Mouse (Mus musculus): ENCODE measurements around the gene Prx. TPM values are rescaled to one million over a fixed set of nuclear protein-coding genes. Genes with fewer than 3 reads are reported as not detected.

Prx gene
- total RNA-seq, 1 experiment from 2014 or later, result 1.8 TPM

DNA sequence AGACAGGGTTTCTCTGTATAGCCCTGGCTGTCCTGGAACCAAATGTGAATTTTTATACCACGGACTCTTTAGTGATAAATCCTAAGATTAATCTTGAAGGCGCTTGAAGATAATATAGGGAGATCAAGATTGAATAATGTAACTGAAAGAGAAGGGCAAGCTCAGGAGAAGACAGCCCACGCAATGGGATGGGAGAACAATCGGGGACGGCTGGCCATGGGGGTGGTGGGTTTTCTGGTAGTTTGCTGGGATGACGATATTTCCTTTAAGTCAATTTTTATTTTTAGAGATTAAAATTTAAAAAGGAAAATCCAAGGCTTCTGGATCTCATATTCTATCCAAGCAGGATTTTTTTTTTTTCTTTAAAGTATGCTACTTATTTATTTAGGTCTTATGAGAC, 43.9 kb downstream of the Prx start:
- no peak for ATAC-seq (replicated peaks; ENCODE audit: low read depth, poor library complexity, severe bottlenecking)

DNA sequence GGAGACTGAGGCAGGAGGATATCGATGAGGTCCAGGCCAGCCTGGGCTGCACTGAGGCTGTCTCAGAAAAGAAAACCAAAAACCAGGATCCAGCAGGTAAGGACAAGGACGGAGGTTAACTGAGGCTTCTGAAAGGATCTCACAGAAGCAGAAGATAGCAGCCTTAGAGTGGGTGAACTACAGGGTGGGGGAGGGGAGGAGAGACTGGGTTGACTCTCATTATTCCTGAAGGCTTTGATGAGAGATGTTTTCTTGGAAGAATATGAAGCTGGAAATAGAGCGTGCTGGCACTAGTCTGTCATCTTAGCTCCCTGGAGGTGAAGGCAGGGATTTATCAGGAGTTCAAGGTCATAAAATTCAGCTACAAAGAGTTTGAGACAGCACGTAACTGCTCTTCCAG, 44.7 kb downstream of the Prx start:
- no peak for ATAC-seq (replicated peaks; ENCODE audit: low read depth, poor library complexity, severe bottlenecking)

DNA sequence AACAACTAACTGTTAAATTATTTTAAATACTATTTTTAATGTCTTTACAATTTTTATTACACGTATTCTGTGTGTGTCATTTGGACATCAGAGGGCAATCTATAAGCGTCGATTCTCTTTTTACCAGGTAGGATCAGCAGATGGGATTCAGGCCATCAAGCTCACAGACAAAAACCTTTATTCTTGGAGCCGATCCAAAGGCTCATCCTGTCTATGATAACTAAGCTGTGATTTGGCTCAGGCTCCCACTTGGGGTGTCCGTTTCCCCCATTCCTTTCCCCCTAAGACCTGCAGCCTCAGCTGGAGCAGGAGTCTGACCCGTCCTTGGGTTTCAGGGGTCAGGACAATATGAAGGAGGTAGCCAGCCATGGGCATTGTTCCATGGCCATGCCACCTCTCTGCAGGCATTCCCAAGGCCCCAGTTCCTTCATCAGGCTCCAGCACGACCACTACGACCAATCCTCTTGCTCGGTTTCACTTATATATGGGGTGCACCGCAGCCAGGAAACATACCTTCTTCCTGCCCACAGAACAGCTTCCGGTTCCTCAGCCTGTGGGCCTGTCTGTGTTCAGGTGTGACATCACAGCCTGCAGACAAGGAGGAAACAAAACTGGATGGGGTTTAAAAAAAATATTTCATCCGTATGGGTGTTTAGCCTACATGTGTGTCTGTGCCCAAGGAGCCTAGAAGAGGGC, 45.7 kb downstream of the Prx start:
- ATAC-seq (replicated peaks; ENCODE audit: low read depth, poor library complexity, severe bottlenecking), result peak; percentile 59

DNA sequence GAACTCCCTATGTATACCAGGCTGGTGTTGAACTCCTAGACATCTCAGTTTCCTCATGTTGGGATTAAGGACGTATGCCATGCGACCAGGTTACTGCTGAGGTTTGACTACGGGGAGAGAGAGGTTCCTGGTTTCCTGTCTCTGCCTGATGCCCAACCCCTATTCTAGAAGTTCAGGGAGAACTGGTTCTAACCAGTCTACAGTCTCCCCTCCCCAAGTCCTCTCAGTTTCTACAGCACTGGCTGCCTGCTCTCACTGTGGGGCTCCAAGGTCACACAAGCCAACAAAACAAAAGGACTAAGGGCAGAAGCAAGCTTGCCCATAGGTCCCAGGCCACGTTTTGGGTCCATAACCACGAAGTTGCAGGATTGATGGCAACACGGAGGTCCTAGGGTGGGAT, 50.5 kb downstream of the Prx start:
- ATAC-seq (replicated peaks; ENCODE audit: low read depth, poor library complexity, severe bottlenecking), result no peak

DNA sequence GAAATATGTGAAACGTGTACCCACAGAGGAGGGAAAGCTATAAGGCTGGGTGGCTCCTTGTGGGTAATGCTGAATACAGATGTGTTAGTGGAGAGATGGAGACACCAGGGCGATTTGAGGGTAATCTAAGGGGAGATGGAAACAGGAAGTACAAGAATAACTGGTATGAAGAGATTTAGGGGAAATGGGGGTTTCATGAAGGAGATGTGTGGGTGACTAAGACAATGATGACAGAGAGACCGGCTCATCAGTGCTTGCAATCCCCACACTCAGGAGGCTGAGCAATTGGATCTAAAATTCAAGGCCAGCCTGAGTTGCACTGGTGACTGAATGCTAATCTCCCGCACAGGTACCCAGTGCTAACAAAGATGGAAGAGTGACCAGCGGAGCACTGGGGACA, 52.9 kb downstream of the Prx start:
- ATAC-seq (replicated peaks; ENCODE audit: low read depth, poor library complexity, severe bottlenecking), result peak; percentile 24; the same call in 1 of the 2 replicates

DNA sequence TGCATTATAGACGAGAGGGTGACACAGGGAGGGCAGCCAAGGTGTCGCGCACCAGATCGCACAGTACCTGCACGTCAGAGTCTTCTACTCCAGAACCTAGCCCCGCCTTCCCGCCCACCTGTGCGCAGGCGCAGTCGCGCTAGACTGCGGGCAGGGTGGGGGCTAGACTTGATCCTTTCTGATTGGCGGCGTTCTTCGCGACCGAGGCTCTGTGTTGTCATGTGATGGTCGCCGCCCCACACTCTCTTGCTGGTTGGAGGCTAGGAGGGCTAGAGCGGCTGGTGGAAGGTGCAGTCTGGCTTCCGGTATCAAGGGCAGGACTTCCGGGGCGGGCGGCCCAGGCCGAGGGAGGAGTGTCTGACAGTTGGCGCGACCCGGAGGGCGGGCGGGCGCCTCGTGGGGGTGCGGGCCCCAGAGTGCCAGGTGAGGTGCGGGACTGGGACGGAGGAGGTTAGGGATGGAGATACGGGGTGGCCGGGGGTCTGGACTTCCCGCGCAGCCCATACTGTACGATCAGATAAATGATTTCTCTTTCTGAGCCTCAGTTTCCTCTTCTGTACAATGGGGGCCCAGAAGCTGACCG, 53.9 kb downstream of the Prx start, which contains the start of the genes Pld3 and 2310022A10Rik:
TSS of gene Pld3 (minus strand) at position 288 of the 583 bp plus-strand sequence.
TSS of gene 2310022A10Rik (plus strand) at position 303 of the 583 bp plus-strand sequence.
- ATAC-seq (replicated peaks; ENCODE audit: low read depth, poor library complexity, severe bottlenecking), result peak; percentile 99

DNA sequence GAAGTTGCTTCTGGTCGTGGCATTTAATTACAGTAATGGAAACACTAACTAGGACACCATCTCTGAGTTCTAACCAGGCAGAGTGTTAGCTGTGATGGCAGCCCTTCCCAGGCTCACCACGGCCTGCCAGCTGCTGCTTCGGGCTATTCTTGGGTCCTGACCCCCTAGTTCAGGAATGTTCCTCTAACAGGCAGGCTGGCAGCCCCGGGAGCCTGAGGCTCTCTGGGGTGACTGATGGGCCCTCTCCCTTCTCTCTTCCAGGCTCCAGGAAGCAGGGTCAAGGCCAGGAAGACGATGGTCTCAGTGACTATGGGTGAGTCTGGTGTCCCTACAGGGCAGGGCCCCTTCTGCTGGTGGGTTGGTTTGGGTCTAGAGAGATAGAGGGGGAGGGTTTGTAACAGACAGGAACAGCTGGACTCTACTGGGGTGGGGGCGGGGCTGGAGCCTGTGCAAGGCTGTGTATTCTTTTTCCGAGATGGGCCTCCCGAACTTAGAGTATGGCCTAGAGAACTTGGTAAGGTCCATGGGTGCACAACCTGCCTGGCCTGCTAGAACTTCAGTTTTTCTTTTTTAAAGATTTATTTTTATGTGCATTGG, 61.3 kb downstream of the Prx start:
- ATAC-seq (replicated peaks; ENCODE audit: low read depth, poor library complexity, severe bottlenecking), result no peak

DNA sequence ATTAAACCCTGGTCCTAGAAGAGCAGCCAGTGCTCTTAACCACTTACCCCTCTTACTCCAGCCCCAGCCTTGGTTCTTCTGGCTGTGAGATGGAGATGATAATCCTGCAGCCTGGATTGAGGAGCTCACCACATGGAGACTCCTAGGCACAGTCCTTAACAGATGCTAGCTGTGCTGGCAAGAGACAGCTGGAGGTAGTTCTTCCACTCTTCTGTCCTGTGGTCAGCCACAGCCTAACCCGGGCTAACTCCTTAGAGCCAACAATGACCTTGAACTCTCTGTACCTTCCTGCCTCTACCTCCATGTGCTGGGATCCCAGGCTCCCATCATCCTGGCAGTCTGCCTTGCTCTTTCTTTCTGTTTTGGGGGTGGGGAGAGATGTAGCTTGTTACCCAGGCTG, 61.9 kb downstream of the Prx start:
- no peak for ATAC-seq (replicated peaks; ENCODE audit: low read depth, poor library complexity, severe bottlenecking)

Other genes with a start within 250 kb of the Prx start
- gene Numbl, start 240.9 kb upstream of the Prx start, total RNA-seq (2017), result 0.29 and 1.1 TPM in 2 replicates
- 0.44 TPM in 1 of 2 replicates, not detected in the other for gene Ltbp4, start 161.6 kb upstream of the Prx start, total RNA-seq (2017)
- 18.4 and 25.8 TPM in 2 replicates for gene Shkbp1, start 143.3 kb upstream of the Prx start, total RNA-seq (2017)
- 2.2 TPM in 1 of 2 replicates, not detected in the other for gene Gm20479, start 141.9 kb upstream of the Prx start, total RNA-seq (2017)
- gene Sptbn4, start 51.6 kb upstream of the Prx start, total RNA-seq (2017), result 0.34 TPM in 1 of 2 replicates, not detected in the other
- 78.0 and 98.4 TPM in 2 replicates for gene Blvrb, start 51.3 kb upstream of the Prx start, total RNA-seq (2017)
- 9.6 and 13.1 TPM in 2 replicates for gene Sertad3, start 25.6 kb upstream of the Prx start, total RNA-seq (2017)
- 11.5 and 14.0 TPM in 2 replicates for gene Sertad1, start 12.4 kb upstream of the Prx start, total RNA-seq (2017)
- 1.1 TPM in 1 of 2 replicates, not detected in the other for gene Hipk4, start 23.9 kb downstream of the Prx start, total RNA-seq (2017)
- 5.5 and 6.0 TPM in 2 replicates for gene Pld3, start 53.9 kb downstream of the Prx start, total RNA-seq (2017)
- 15.0 and 18.0 TPM in 2 replicates for gene 2310022A10Rik, start 53.9 kb downstream of the Prx start, total RNA-seq (2017)
- gene Akt2, start 92.2 kb downstream of the Prx start, total RNA-seq (2017), result 43.7 and 49.5 TPM in 2 replicates
- 0.29 TPM in 1 of 2 replicates, not detected in the other for gene Ttc9b, start 154.6 kb downstream of the Prx start, total RNA-seq (2017)
- gene Map3k10, start 175.3 kb downstream of the Prx start, total RNA-seq (2017), result 1.8 and 3.3 TPM in 2 replicates
- 0.63 and 0.73 TPM in 2 replicates for gene Zfp607b, start 190.0 kb downstream of the Prx start, total RNA-seq (2017)
- gene Zfp60, start 232.1 kb downstream of the Prx start, total RNA-seq (2017), result 12.5 and 13.2 TPM in 2 replicates